Mouse (Mus musculus): ENCODE data around the gene Sgsm1. TPM values are rescaled to one million over a fixed set of nuclear protein-coding genes. Genes with fewer than 3 reads are reported as not detected.

Sgsm1 gene
- total RNA-seq, 1 experiment: 7.1 TPM

GRCm38 (mm10) chr5:113218617-113219235, 91.9 kb downstream of the Sgsm1 start:
- no peak for DNase-seq (ENCODE audit: low read depth, low spot score)
- Histone ChIP-seq H3K4me3 (ENCODE audit: insufficient read depth in 1 of 2, low read depth in 1 of 2, low read length in 2 of 2, poor library complexity in 1 of 2, severe bottlenecking in 1 of 2) (no peak overlapping the region), H3K9ac (ENCODE audit: insufficient read depth, low read depth, low read length, poor library complexity, severe bottlenecking) (no peak overlapping the region), H3K36me3 (ENCODE audit: control insufficient read depth, insufficient read depth, low read length, poor library complexity, severe bottlenecking) (no peaks in the 10 kb centered on the region), H3K27ac (ENCODE audit: insufficient read depth, low read depth, low read length, poor library complexity, severe bottlenecking) (no peak overlapping the region), H3K9me3 (ENCODE audit: control insufficient read depth, insufficient read depth, low read depth, low read length) (no peaks in the 10 kb centered on the region), H3K4me1 (ENCODE audit: control insufficient read depth in 2 of 2, insufficient read depth in 2 of 2, low read length in 2 of 2, poor library complexity in 1 of 2) (no peaks in the 10 kb centered on the region; a peak in 2 of 4 replicates)
- TF ChIP-seq HCFC1 (IDR thresholded peaks at IDR 0.05; ENCODE audit: borderline replicate concordance, insufficient read depth, low read length): no peak
- TF ChIP-seq MAFK (IDR thresholded peaks at IDR 0.05; ENCODE audit: insufficient read depth, low read depth, low read length): no peak
- no peak for TF ChIP-seq ZC3H11A (IDR thresholded peaks at IDR 0.05; ENCODE audit: borderline replicate concordance, low read depth, low read length)
- TF ChIP-seq ZNF384 (IDR thresholded peaks at IDR 0.05; ENCODE audit: low read depth, low read length): no peak
- TF ChIP-seq CHD2 (IDR thresholded peaks at IDR 0.05; ENCODE audit: low read depth, low read length): no peak
- in situ Hi-C loops (cut with MboI; ENCODE audit: low sequenced_read_pairs in 2 of 2, unreplicated experiment in 2 of 2): no loop called here

DNA sequence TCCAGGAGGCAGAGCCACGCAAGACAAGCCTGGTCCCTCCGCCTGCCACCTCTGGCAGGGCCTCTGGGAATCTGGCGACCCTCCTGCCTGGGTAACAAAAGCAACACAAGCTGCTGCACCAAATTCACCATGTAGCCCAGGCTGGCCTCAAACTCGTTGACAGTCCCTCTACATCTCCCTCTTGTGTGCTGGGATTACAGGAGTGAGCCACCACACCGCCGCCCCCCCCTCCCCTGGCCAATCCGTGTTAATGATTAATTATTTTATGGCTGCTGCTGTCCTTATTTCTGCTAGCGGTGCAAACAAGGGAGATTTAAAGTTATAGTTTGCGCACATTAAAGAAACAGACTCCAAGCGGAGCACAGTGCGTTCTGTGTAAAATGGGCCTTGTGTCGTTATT, 93.5 kb downstream of the Sgsm1 start:
- Histone ChIP-seq H3K36me3 (ENCODE audit: control insufficient read depth, insufficient read depth, low read length, poor library complexity, severe bottlenecking) (no peaks in the 10 kb centered on the region), H3K4me1 (ENCODE audit: control insufficient read depth in 2 of 2, insufficient read depth in 2 of 2, low read length in 2 of 2, poor library complexity in 1 of 2) (no peaks in the 10 kb centered on the region; a peak in 1 of 4 replicates), H3K4me3 (ENCODE audit: insufficient read depth in 1 of 2, low read depth in 1 of 2, low read length in 2 of 2, poor library complexity in 1 of 2, severe bottlenecking in 1 of 2) (no peak overlapping the region), H3K27ac (ENCODE audit: insufficient read depth, low read depth, low read length, poor library complexity, severe bottlenecking) (no peak overlapping the region), H3K9me3 (ENCODE audit: control insufficient read depth, insufficient read depth, low read depth, low read length) (no peaks in the 10 kb centered on the region), H3K9ac (ENCODE audit: insufficient read depth, low read depth, low read length, poor library complexity, severe bottlenecking) (no peak overlapping the region)
- TF ChIP-seq CHD2 (IDR thresholded peaks at IDR 0.05; ENCODE audit: low read depth, low read length): no peak
- TF ChIP-seq ZC3H11A (IDR thresholded peaks at IDR 0.05; ENCODE audit: borderline replicate concordance, low read depth, low read length): no peak
- no peak for TF ChIP-seq MAFK (IDR thresholded peaks at IDR 0.05; ENCODE audit: insufficient read depth, low read depth, low read length)
- no peak for TF ChIP-seq HCFC1 (IDR thresholded peaks at IDR 0.05; ENCODE audit: borderline replicate concordance, insufficient read depth, low read length)
- no peak for TF ChIP-seq ZNF384 (IDR thresholded peaks at IDR 0.05; ENCODE audit: low read depth, low read length)
- no peak for DNase-seq (ENCODE audit: low read depth, low spot score)
- in situ Hi-C loops (cut with MboI; ENCODE audit: low sequenced_read_pairs in 2 of 2, unreplicated experiment in 2 of 2): no loop called here

DNA sequence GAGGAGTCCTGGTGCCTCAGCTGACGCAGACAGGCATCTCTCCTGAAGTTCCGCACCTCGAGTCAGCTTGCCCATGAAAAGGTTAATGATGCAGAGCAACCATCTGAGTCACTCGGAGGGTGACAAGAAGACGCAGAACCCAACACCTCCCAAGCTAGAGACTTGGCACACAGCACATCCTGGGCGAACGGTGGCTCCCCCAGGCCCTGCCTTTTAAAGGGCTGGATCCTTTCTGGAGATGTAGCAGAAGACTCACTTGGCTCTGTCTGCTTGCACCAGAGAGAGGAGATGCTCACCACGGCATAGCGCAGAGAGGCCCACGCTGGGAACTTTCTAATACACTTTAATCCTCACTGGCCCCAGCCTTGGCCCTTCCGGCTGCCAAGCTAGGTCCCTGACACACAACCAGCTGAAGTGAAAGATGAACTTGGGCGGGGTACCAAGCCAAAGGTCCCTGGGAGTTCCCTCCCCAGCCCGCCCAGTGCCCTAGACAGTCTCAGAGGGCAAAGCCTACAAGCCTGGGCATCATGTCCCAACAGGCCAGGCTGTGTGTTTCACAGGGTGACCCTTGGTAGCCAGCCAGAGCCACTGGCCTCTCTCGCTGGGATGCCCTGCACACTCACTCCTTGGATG, 94.1 kb downstream of the Sgsm1 start:
- Histone ChIP-seq H3K4me3 (ENCODE audit: insufficient read depth in 1 of 2, low read depth in 1 of 2, low read length in 2 of 2, poor library complexity in 1 of 2, severe bottlenecking in 1 of 2) (no peak overlapping the region), H3K9me3 (ENCODE audit: control insufficient read depth, insufficient read depth, low read depth, low read length) (no peaks in the 10 kb centered on the region), H3K4me1 (ENCODE audit: control insufficient read depth in 2 of 2, insufficient read depth in 2 of 2, low read length in 2 of 2, poor library complexity in 1 of 2) (no peaks in the 10 kb centered on the region; a peak in 1 of 4 replicates), H3K36me3 (ENCODE audit: control insufficient read depth, insufficient read depth, low read length, poor library complexity, severe bottlenecking) (no peaks in the 10 kb centered on the region), H3K27ac (ENCODE audit: insufficient read depth, low read depth, low read length, poor library complexity, severe bottlenecking) (no peak overlapping the region), H3K9ac (ENCODE audit: insufficient read depth, low read depth, low read length, poor library complexity, severe bottlenecking) (no peak overlapping the region)
- in situ Hi-C loops (cut with MboI; ENCODE audit: low sequenced_read_pairs in 2 of 2, unreplicated experiment in 2 of 2): no loop called here
- TF ChIP-seq CHD2 (IDR thresholded peaks at IDR 0.05; ENCODE audit: low read depth, low read length) (no peak), MAFK (IDR thresholded peaks at IDR 0.05; ENCODE audit: insufficient read depth, low read depth, low read length) (no peak), ZNF384 (IDR thresholded peaks at IDR 0.05; ENCODE audit: low read depth, low read length) (no peak), ZC3H11A (IDR thresholded peaks at IDR 0.05; ENCODE audit: borderline replicate concordance, low read depth, low read length) (no peak), HCFC1 (IDR thresholded peaks at IDR 0.05; ENCODE audit: borderline replicate concordance, insufficient read depth, low read length) (no peak)
- DNase-seq (ENCODE audit: low read depth, low spot score): no peak

- H3K36me3 ChIP-seq (ENCODE audit: control insufficient read depth, insufficient read depth, low read length, poor library complexity, severe bottlenecking): no peaks in the 10 kb centered on the region
- in situ Hi-C loops (cut with MboI; ENCODE audit: low sequenced_read_pairs in 2 of 2, unreplicated experiment in 2 of 2): no loop called here
- H3K9me3 ChIP-seq (ENCODE audit: control insufficient read depth, insufficient read depth, low read depth, low read length): no peaks in the 10 kb centered on the region
- no peak overlapping the region for H3K4me3 ChIP-seq (ENCODE audit: insufficient read depth in 1 of 2, low read depth in 1 of 2, low read length in 2 of 2, poor library complexity in 1 of 2, severe bottlenecking in 1 of 2)
- no peak overlapping the region for H3K27ac ChIP-seq (ENCODE audit: insufficient read depth, low read depth, low read length, poor library complexity, severe bottlenecking)
- no peak for DNase-seq (ENCODE audit: low read depth, low spot score)
- TF ChIP-seq ZC3H11A (IDR thresholded peaks at IDR 0.05; ENCODE audit: borderline replicate concordance, low read depth, low read length) (no peak), CHD2 (IDR thresholded peaks at IDR 0.05; ENCODE audit: low read depth, low read length) (no peak), ZNF384 (IDR thresholded peaks at IDR 0.05; ENCODE audit: low read depth, low read length) (no peak), HCFC1 (IDR thresholded peaks at IDR 0.05; ENCODE audit: borderline replicate concordance, insufficient read depth, low read length) (no peak), MAFK (IDR thresholded peaks at IDR 0.05; ENCODE audit: insufficient read depth, low read depth, low read length) (no peak)
- H3K9ac ChIP-seq (ENCODE audit: insufficient read depth, low read depth, low read length, poor library complexity, severe bottlenecking): no peak overlapping the region
- peaks cover 0 to 2% of the 10 kb centered on the region in 2 experiments; a peak in 1 of 4 replicates for H3K4me1 ChIP-seq (ENCODE audit: control insufficient read depth in 2 of 2, insufficient read depth in 2 of 2, low read length in 2 of 2, poor library complexity in 1 of 2)
Measured at GRCm38 (mm10) chr5:113215610-113216011, 95.0 kb downstream of the Sgsm1 start.

Measured in ES-E14 (cell line).